Mouse (Mus musculus): ENCODE results near the gene Cacnb4. TPM values are rescaled to one million over a fixed set of nuclear protein-coding genes. Genes with fewer than 3 reads are reported as not detected.
A peak's percentile ranks its signal among the peaks of the same experiment; 100 is the strongest.

Cacnb4 gene
- polyA plus RNA-seq, 1 experiment, result not detected

GRCm38 (mm10) chr2:52426041-52426440, 250.6 kb downstream of the Cacnb4 start:
- peak overlapping the region; percentile 22 for H3K4me3 ChIP-seq (replicated peaks)
- no peak for TF ChIP-seq TAL1 (IDR thresholded peaks at IDR 0.05; ENCODE audit: low read length)
- TF ChIP-seq GATA1 (IDR thresholded peaks at IDR 0.05; ENCODE audit: low read length), result no peak

GRCm38 (mm10) chr2:52425523-52425795, 251.2 kb downstream of the Cacnb4 start:
- Histone ChIP-seq H3K27me3 (ENCODE audit: control insufficient read depth) (peaks cover 20% of the 10 kb centered on the region), H3K4me1 (ENCODE audit: control insufficient read depth) (peaks cover 35% of the 10 kb centered on the region)
- TF ChIP-seq GATA1 (IDR thresholded peaks at IDR 0.05; ENCODE audit: low read length) (no peak), TAL1 (IDR thresholded peaks at IDR 0.05; ENCODE audit: low read length) (no peak)

More at GRCm38 (mm10) chr2:52426041-52426440, 250.6 kb downstream of the Cacnb4 start:
- H3K9me3 ChIP-seq (ENCODE audit: control insufficient read depth, low read length), result no peaks in the 10 kb centered on the region
- peaks cover 32% of the 10 kb centered on the region for H3K4me1 ChIP-seq (ENCODE audit: control insufficient read depth)
- H3K36me3 ChIP-seq (ENCODE audit: control insufficient read depth), result peaks cover 2% of the 10 kb centered on the region; the same call in 1 of the 2 replicates
- peaks cover 21% of the 10 kb centered on the region for H3K27me3 ChIP-seq (ENCODE audit: control insufficient read depth)

GRCm38 (mm10) chr2:52424747-52425522, 251.7 kb downstream of the Cacnb4 start, which contains the start of gene Arl5a:
Gene Arl5a, minus strand, starts transcription at chr2:52424901.
- H3K36me3 ChIP-seq (ENCODE audit: control insufficient read depth), result peaks cover 3% of the 10 kb centered on the region; the same call in 1 of the 2 replicates
- H3K27me3 ChIP-seq (ENCODE audit: control insufficient read depth), result peaks cover 19% of the 10 kb centered on the region
- H3K9me3 ChIP-seq (ENCODE audit: control insufficient read depth, low read length), result no peaks in the 10 kb centered on the region
- TF ChIP-seq TAL1 (IDR thresholded peaks at IDR 0.05; ENCODE audit: low read length) (no peak), GATA1 (IDR thresholded peaks at IDR 0.05; ENCODE audit: low read length) (no peak)
- peaks cover 35% of the 10 kb centered on the region for H3K4me1 ChIP-seq (ENCODE audit: control insufficient read depth)
- peak within 1 kb of the TSS; percentile 95 for H3K4me3 ChIP-seq (replicated peaks)

More at GRCm38 (mm10) chr2:52425523-52425795, 251.2 kb downstream of the Cacnb4 start:
- H3K36me3 ChIP-seq (ENCODE audit: control insufficient read depth), result peaks cover 3% of the 10 kb centered on the region; the same call in 1 of the 2 replicates
- no peaks in the 10 kb centered on the region for H3K9me3 ChIP-seq (ENCODE audit: control insufficient read depth, low read length)
- peak overlapping the region; percentile 95 for H3K4me3 ChIP-seq (replicated peaks)

- H3K9me3 ChIP-seq (ENCODE audit: control insufficient read depth, low read length), result no peaks in the 10 kb centered on the region
- peaks cover 35% of the 10 kb centered on the region for H3K4me1 ChIP-seq (ENCODE audit: control insufficient read depth)
- H3K36me3 ChIP-seq (ENCODE audit: control insufficient read depth), result peaks cover 3% of the 10 kb centered on the region; the same call in 1 of the 2 replicates
- peak overlapping the region; percentile 95 for H3K4me3 ChIP-seq (replicated peaks)
- no peak for TF ChIP-seq GATA1 (IDR thresholded peaks at IDR 0.05; ENCODE audit: low read length)
- TF ChIP-seq TAL1 (IDR thresholded peaks at IDR 0.05; ENCODE audit: low read length), result no peak
- H3K27me3 ChIP-seq (ENCODE audit: control insufficient read depth), result peaks cover 19% of the 10 kb centered on the region
These were observed 252.3 kb downstream of the Cacnb4 start for GRCm38 (mm10) chr2:52424248-52424728.

GRCm38 (mm10) chr2:52423611-52424247, 252.9 kb downstream of the Cacnb4 start:
- H3K9me3 ChIP-seq (ENCODE audit: control insufficient read depth, low read length), result no peaks in the 10 kb centered on the region
- no peak for TF ChIP-seq GATA1 (IDR thresholded peaks at IDR 0.05; ENCODE audit: low read length)
- TF ChIP-seq TAL1 (IDR thresholded peaks at IDR 0.05; ENCODE audit: low read length), result no peak
- peaks cover 36% of the 10 kb centered on the region for H3K4me1 ChIP-seq (ENCODE audit: control insufficient read depth)
- peaks cover 19% of the 10 kb centered on the region for H3K27me3 ChIP-seq (ENCODE audit: control insufficient read depth)
- H3K36me3 ChIP-seq (ENCODE audit: control insufficient read depth), result peaks cover 3% of the 10 kb centered on the region; the same call in 1 of the 2 replicates
- peak overlapping the region; percentile 95 for H3K4me3 ChIP-seq (replicated peaks)

GRCm38 (mm10) chr2:52422871-52423610, 253.6 kb downstream of the Cacnb4 start:
- Histone ChIP-seq H3K36me3 (ENCODE audit: control insufficient read depth) (peaks cover 3% of the 10 kb centered on the region; the same call in 1 of the 2 replicates), H3K4me1 (ENCODE audit: control insufficient read depth) (peaks cover 36% of the 10 kb centered on the region), H3K4me3 (replicated peaks) (peak overlapping the region; percentile 95), H3K27me3 (ENCODE audit: control insufficient read depth) (peaks cover 19% of the 10 kb centered on the region), H3K9me3 (ENCODE audit: control insufficient read depth, low read length) (no peaks in the 10 kb centered on the region)
- no peak for TF ChIP-seq GATA1 (IDR thresholded peaks at IDR 0.05; ENCODE audit: low read length)

GRCm38 (mm10) chr2:52421197-52421596, 255.4 kb downstream of the Cacnb4 start:
- TF ChIP-seq TAL1 (IDR thresholded peaks at IDR 0.05; ENCODE audit: low read length) (no peak), GATA1 (IDR thresholded peaks at IDR 0.05; ENCODE audit: low read length) (no peak)
- peaks cover 36% of the 10 kb centered on the region for H3K4me1 ChIP-seq (ENCODE audit: control insufficient read depth)
- H3K9me3 ChIP-seq (ENCODE audit: control insufficient read depth, low read length), result no peaks in the 10 kb centered on the region
- peaks cover 12% of the 10 kb centered on the region for H3K36me3 ChIP-seq (ENCODE audit: control insufficient read depth)
- H3K27me3 ChIP-seq (ENCODE audit: control insufficient read depth), result peaks cover 6% of the 10 kb centered on the region
- no peak overlapping the region for H3K4me3 ChIP-seq (replicated peaks)

- no peak for TF ChIP-seq GATA1 (IDR thresholded peaks at IDR 0.05; ENCODE audit: low read length)
- Histone ChIP-seq H3K27me3 (ENCODE audit: control insufficient read depth) (no peaks in the 10 kb centered on the region), H3K4me3 (replicated peaks) (no peak overlapping the region), H3K9me3 (ENCODE audit: control insufficient read depth, low read length) (no peaks in the 10 kb centered on the region), H3K36me3 (ENCODE audit: control insufficient read depth) (peaks cover 21% of the 10 kb centered on the region), H3K4me1 (ENCODE audit: control insufficient read depth) (peaks cover 29% of the 10 kb centered on the region)
These were observed 256.5 kb downstream of the Cacnb4 start for GRCm38 (mm10) chr2:52420001-52420710.

Data from erythroblast, embryonic 14.5 days (primary cell).